Mouse (Mus musculus): ENCODE measurements at regions not wholly inside any gene's neighbourhood (a gene's known extent, or its start where the extent isn't known, plus 50 kb on each side); places are given as distances from the start of the nearest gene placed in this dataset.

DNA sequence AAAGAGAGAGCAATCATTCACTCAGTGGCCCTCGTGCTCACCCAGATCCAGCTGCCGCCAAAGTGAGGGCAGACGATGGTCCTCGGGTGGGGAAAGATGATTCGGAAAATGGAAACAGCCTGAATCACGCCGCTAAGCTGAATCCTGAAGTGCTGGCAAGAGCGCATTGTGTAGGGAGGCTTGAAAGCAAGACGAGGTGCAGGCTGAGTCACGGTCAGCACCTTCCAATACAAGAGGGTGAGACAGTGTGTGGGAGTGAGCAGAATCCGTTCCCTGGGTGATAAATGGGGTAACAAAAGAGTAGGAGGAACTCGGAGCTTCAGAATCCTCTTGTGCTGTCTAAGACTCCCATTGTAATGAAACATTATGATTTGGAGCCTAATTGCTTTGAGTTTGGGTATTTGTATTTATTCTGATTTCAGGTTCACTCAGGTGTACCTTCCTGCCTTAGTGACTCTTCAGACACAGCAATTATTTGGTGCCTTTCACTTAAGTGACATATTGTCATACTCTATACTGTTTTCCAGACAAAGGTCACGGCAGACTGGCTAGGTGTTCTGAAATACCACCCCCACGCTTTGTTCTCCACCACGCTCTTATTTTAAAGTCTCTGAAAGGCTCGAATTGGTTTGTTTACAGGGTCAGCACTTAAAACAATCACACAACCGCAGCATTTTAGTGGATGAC is 70.0 kb downstream of the Mbip start:
- no peak for DNase-seq
- intact Hi-C loops (cut with DNase I) = no loop called here

DNA sequence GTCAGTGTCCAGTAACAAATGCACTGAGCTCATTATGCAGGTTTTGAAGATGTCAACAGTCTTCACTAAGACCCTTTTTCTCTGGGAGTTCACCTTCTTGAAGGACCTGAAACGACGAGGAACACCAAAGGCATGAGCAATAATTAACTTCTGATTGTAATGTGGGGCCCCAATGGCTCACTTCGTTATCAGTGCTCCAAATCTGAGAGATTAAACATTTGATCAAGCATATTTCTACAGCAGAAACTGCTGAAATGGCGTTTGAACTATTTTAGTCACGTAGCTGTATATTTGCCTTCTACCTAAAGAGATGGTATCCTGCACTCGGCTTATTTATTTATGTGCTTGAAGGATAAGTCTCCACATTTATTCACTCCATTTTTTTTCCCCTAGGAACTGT is 80.6 kb downstream of the Mbip start:
- intact Hi-C loops (cut with DNase I) = no loop called here
- no peak for DNase-seq

DNA sequence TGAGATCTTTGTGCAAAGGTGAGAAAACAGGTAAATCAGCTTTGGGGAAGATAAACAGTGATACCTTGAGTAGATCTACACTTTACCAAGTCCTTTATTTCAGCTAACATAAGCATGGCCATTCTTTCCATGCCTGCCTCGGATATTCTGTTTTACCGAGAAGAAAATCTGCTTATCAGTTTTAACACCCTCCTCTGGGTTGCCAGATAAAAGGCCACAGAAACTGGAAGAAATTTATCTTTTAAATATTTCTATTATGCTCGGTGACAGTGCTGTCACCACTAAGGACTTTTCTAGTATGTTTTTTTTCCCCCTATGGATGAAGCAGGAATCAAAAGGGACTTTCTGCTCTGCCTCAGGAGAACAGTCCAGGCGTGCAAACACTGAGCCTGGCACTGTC is 84.2 kb downstream of the Mbip start:
- no peak for DNase-seq
- intact Hi-C loops (cut with DNase I) = no loop called here

DNA sequence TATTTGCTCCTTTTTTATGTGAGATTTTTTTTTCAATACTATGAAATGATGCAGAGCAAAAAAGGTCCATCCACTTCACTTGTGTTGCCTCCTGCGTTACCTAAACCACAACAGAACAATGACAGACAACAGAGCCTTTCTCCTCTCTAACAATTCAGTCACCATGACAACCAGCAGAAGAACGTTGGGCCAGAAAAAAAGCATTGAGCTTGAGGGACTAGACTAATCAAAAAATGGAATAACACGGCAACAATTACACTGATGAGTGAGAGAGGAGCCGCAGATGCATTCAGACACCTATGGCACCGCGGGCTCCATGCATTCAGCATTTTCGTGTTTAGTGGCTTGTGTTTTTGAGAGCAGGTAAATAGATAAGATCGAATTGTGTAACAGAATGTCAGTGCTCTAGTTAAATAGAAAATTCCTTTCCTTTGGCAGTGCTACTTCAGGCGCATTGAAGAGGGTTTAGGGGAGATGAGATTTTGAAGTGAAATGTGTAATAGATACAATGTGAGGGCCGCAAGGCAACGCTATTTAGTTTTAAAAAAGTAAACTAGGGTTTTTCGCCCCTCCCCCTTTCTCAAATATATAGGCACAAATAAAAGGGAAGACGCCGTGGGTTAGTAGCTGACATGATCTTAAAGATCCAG is 87.2 kb downstream of the Mbip start:
- no peak for DNase-seq
- intact Hi-C loops (cut with DNase I) = no loop called here

DNA sequence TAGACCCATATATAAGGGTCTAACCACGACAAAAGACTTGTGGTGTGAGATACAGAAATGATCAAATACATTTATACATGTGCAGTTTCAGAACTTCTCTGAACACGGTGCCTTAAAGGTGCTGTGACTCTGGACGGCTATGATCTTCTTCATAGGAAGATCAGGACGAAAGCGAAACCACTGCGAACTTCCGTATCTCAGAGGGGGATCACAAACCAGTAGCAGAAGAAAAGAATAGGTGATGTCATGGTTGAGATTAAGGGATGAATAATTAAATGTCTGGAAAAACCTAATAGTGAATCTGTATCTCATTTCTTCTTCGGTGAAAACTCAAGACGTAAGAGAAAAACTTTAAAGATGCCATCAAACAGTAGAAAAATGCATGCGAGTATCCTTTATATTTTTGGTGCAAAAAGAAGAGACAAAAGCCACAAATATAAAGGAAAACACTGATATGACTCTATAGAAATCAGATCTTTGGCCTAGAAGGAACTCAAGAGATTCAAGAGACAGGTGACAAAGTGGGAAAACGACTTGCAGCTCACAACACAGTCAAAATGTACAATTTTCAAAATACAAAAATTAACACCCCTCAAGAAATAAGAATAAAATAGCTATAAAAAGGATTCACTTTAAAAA is 89.3 kb downstream of the Mbip start:
- intact Hi-C loops (cut with DNase I) = no loop called here

DNA sequence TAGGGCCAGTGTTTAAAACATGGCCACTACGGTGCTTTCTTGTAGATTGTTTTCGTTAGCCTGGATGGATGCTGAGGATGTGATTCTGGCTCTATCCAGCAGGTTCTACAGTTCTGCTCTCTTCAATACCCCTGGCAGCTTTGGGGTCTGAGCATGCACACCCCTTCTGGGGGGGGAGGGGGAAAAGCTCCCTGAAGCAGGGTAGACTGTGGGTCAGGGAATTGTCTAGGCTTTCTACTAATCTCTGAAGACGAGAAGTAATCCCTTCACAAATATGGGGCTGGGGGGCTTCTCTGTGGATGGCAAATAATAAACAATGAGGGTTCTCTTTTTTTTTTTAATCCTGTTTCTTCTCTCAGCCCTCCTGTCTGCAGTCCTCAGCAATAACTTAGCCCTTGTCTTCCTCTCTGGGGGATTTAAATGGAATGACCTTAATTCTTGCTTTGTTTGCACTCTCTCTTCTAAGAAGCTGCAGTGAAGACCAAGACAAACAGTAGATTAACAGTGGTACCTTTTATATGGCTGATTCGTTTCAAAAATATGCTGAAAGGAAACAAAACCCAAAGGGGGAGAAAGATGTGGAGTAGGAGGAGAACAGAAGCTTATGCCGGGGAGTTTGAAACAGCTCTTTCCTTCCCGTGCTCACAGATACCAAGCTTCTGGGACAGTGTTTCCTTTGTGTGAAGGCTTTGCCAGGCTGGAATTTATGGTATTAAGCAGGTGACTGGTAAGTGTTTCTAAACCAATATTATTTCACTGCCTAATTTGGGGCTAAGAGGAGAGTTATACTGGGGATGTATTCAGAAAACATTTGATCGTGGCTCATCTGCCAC is 92.9 kb downstream of the Mbip start:
- no peak for DNase-seq
- intact Hi-C loops (cut with DNase I) = no loop called here

More for the DNA sequence above, 89.3 kb downstream of the Mbip start:
- no peak for DNase-seq

DNA sequence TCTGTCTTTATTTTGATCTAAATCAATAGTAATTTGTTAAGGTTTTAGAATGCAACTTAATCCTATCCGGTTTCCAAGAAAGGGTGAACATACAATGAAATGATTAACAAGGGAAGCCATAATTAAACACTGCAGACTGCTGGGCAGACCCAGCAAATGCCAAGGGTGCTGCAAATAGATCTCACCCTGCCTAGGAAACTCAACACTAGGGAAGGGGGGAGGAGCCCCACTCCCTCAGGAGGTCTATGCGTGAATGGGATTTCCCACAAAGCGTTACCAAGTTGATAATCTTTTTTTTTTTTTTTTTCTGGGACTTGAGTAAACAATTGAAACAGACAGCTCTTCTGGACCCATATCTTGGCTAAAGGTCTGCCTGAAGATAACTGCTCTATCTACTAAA is 95.4 kb downstream of the Mbip start:
- intact Hi-C loops (cut with DNase I) = no loop called here
- DNase-seq = no peak

DNA sequence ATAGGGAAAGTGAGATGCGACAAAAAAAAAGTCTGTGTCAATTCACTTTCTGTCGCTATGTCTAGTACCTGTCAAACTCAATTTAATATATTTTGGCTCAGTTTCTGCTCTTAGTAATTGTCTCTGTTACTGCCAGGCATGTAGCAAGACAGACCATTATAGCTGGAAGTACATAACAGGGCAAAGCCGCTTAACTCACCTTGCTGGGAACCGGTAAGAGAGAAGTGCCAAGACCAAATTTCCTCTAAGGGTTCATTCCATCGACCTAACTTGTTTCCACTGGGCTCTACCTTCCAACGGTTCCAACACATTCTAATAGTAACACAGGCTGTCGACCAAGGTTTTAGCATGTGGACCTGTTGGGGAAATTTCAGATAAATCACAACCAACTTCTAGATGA is 99.3 kb downstream of the Mbip start:
- DNase-seq = no peak
- intact Hi-C loops (cut with DNase I) = loop anchor here (10.0 kb wide), 1 partner anchor 288 kb away; the partner anchor contains the start of gene Nkx2-1

DNA sequence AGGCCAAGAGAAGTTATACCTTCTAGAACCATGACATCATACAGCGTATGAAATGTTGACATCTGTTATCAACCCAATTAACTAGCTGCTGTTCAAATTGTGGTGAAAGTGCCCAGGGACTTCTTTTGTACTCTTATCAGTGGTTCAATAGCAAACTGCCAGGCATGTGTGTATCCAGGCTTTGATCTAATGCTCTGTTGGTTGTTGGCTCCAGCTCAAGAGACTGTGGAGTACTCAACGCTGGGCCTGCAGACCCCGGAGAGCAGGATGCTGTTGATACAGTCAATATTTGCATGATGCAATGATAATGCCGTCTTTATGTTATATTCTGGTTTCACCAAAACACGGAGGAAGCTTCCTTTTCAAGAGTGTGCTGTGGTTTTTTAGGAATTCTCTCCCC is 102.9 kb downstream of the Mbip start:
- no peak for DNase-seq
- intact Hi-C loops (cut with DNase I) = loop anchor here (5.0 to 10.0 kb wide), 2 partner anchors 164 to 292 kb away; partner anchors contain the start of gene Nkx2-1

DNA sequence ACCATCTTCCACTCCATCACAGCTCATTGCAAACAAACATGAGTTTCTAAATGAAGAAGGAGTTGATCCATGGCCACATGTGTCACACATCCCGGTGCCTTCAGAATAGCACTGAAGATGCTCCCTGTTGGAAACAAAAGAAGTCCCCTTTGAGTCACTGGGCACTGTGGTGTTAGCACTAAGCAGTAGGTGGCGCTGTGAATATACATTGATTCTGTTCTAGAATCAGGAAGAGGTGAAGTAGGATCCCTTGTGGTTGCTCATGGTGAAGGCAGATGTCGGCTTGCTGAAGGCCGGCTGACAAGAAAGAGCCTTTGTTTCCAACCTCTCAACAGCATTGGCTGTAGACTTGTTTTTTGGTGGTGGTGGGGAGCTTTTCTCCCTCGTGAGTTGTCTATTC is 104.0 kb downstream of the Mbip start:
- intact Hi-C loops (cut with DNase I) = loop anchor here (5.0 to 10.0 kb wide), 2 partner anchors 166 to 293 kb away; partner anchors contain the start of gene Nkx2-1
- peak; percentile 3 to 4 for DNase-seq

DNA sequence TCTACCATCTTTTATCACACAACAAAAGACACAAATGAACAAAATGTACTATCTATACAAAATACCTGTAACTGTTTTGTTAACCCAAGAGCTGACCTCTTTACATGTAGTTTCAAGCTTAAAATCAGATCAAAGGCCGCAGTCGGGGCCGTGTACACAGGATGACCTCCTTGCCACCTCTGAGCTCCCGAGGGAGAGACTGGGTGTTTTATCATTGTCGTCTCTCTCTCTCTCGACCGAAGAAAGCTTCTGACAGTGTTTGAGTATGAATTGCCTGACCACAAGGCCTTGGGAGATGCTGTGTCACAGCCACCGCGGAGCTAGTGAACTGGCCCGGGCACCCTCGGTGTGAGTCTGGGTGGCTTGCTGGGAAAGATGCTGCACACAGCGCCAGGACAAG is 105.5 kb downstream of the Mbip start:
- no peak for DNase-seq
- intact Hi-C loops (cut with DNase I) = loop anchor here (5.0 to 10.0 kb wide), 2 partner anchors 167 to 295 kb away; partner anchors contain the start of gene Nkx2-1

DNA sequence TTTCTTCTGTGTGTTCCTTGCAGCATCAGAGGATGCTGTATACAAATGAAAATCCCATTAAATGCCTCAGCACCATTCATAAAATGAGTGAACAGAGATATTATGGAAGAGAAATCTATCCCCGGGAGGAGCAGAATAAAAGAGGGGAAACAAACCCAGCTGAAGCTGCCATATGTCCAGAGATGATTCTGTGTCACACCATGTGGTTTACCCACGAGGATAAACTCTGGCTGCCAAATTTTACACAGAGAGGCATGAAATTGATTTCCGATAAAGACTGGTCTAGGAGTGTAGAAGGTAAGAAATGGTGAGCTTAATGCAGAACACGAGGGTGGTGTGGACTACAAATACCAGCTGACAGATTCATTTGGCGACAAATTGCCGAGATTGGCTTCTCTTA is 111.1 kb downstream of the Mbip start:
- intact Hi-C loops (cut with DNase I) = no loop called here
- DNase-seq = no peak

DNA sequence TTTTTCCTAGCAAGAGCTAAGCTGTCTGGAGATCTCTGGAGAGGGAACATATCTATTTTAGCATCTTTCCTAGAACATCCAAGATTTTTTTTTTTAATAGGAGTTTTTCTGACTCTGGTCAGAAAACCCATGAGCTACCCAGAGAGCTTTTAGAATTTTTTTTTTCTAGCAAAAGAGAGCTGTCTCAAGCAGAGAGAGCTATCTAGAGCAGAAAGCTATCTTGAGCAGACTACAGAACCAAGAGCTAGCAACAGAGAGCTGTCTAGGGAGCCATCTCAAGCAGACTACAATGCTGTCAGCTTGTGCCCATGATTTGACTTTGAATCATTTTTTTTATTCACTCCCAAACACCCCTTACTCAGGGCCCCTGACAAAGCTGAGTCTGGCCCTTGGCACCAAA is 112.5 kb downstream of the Mbip start:
- intact Hi-C loops (cut with DNase I) = no loop called here
- DNase-seq = no peak

DNA sequence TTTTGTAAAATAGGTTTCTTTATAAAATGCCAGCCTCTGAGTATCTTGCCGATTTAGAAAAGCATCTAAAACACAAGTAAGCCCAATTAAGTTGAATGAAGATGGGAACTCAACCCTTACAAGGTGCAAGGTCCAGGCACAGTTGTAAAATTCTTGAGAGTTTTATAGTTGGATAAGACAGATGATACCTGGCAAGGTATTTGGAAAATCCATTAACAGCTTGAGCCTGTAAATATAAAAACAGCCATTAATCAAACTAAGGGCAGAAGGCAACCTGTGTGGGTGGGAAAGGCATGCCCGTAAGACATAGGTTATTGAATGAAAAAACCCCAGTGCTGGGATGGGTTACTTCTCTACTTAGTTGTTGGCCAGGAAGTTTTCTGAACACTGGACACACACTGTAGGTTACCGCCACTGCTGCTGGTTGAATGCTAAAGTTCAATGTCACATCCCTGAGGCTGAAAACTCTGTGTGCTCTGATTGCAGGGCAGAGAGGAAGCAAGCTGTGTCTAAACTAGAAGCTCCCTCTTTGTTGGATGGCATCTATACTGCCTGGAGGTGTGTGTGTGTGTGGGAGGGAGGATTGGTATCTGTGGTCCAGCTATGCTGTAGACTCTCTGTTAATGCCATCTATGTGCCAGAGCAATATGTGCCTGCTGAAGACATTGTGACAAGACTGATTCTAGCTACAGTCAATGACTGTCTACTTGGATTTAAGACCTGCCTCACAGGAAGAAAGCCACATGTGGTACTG is 121.4 kb downstream of the Mbip start:
- no peak for DNase-seq
- intact Hi-C loops (cut with DNase I) = no loop called here

DNA sequence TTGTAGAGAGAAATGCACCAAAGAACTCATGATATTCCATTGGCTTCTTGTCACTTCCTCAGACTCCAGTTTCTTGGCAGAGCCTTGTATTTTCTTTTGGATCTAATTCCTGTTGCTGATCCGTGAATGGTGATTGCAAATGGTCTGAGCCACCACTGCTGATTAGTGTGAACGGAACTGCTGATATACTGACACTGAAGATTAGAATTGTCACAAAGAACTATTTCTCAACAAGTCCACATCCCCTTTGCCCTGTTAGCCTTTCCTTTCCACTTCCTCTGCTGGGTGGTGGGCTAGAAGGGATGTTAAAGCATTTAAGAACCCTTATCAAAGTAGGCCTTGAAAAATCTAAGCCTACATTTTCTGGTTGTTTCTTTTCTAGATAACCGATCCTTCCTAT is 152.2 kb downstream of the Mbip start:
- intact Hi-C loops (cut with DNase I) = no loop called here
- no peak for DNase-seq

DNA sequence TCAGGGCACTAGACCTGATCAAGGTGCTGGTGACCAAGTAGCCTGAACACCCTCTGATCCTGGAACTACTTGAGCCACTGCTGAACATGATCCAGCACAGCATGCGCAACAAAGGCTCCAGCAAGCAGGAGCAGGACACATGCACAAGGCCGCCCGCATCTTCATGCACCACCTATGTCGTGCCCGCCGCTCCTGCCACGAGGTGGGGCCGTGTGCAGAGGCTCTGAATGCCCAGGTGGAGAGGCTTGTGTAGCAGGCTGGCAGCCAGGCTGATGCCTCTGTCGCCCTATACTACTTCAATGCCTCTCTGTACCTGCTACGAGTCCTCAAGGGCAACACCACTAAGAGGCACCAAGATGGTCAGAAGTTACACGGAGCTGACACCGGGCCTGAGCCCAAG is 156.1 kb downstream of the Mbip start:
- no peak for DNase-seq
- intact Hi-C loops (cut with DNase I) = no loop called here

DNA sequence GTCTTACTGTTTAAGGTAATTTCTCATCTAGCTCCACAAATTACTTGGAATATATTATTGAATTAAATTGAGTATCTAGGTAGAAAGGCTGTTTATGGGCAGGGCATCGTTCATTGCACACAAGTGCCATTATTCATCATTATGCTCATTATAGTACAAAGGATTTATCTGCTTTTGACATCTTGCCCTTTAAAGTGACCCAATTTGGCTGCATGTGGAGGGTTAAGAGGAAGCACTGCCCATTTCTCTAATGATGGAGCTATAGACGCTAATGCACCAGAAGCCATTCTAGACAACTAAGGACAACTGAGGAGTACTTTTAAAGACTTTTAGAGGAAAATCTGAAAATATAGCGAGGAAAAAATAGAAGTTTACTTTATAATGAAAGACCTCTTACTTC is 185.0 kb downstream of the Mbip start:
- no peak for DNase-seq
- intact Hi-C loops (cut with DNase I) = no loop called here

DNA sequence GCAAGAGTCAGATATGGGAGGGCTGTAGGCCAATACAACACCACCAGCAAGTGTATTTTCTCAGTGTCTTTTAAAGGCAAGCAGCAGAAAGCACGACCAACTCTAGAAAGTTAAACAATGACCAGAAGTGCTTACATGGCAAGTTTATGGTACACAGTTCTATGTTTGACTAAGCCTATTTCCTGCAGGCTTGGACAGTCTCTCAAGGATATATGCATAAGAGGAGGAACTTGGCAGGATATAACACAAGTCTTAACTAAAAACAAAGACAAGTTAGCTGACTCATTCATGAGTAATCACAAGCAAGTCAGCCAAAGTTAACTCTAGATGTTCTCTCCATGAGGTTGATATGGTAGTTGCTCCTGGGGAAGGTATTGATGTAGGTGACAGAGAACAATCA is 201.3 kb downstream of the Mbip start:
- intact Hi-C loops (cut with DNase I) = no loop called here
- DNase-seq = no peak

DNA sequence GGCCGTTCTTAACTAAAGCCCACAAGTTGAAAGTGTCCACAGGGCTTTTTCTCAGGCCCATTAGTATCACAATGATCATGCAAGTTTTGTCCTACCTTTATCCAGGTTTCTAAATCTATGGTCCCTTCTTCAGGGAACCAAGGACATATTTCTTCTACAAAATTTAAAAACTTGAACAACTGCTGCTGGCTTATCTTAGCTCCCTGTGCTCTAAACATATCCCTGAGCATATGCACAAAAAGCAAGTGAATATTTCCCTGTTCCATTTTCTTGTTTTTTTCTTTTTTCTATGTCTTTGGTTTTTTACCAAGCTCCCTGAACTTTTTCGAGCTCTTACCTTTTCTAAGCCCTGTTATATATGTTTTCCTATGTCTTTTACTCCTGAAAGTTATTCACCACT is 201.9 kb downstream of the Mbip start:
- no peak for DNase-seq
- intact Hi-C loops (cut with DNase I) = no loop called here

DNA sequence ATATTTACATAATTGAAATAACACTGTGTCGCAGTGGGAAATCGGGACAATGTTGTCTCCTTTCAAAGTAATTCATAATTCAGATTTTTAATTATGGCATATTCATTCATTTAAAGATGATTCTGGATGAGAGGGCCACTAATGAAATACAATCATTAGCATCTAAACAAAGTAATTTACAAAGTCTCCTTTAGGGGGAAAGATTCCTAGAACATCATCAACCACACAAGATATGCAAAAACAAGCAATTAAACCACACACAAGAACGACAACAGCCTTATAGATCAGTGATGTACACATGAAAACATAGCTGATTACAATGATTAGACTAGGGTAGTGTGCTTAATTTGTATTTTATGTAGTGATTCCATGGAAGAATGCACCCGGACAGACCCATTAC is 231.2 kb downstream of the Mbip start:
- DNase-seq = no peak

More for the DNA sequence above, 231.2 kb downstream of the Mbip start:
- intact Hi-C loops (cut with DNase I) = no loop called here
